Mouse (Mus musculus): ENCODE measurements around the gene Pfkfb4. TPM values are rescaled to one million over a fixed set of nuclear protein-coding genes. Genes with fewer than 3 reads are reported as not detected.

The Pfkfb4 gene
- polyA plus RNA-seq, 1 experiment: 49.4 TPM

DNA sequence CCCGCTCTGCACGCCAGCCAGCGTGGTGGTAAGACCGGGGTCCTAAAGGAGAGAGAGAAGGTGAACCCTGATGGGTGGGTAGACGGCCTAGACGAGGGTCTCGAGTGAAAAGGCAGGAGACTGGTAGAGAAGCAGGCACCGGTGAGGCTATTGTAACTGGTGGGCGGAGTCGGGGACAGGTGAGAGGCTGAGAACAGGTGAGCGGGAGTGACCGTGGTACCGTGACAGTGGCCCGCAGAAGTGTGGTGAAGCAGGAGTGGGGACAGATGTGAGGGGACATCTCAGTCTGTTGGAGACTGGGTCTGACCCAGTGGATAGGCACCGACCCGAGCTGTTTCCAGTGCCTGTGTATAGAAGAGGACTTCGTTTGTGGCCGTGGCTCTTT lies 499 bp downstream of the Pfkfb4 start:
- DNase-seq: no peak
- Histone ChIP-seq H3K4me1 (ENCODE audit: control insufficient read depth, insufficient read depth, low read length) (no peaks in the 10 kb centered on the region; the same call in 1 of the 2 replicates), H3K4me3 (replicated peaks; ENCODE audit: extremely low read depth, low read depth, low read length) (peak overlapping the region; percentile 71)
- 9% methylated on average over 18 of the region's 18 CpGs for WGBS
- TF ChIP-seq POLR2A (IDR thresholded peaks at IDR 0.05; ENCODE audit: borderline replicate concordance, extremely low read depth, low read depth, low read length) (no peak), CTCF (IDR thresholded peaks at IDR 0.05; ENCODE audit: insufficient read depth, low read length) (no peak)

- TF ChIP-seq CTCF (IDR thresholded peaks at IDR 0.05; ENCODE audit: insufficient read depth, low read length): no peak
- no peak; the same call in 1 of the 2 replicates for TF ChIP-seq POLR2A (IDR thresholded peaks at IDR 0.05; ENCODE audit: borderline replicate concordance, extremely low read depth, low read depth, low read length)
- no peak for DNase-seq
- WGBS: 72% methylated on average over 9 of the region's 9 CpGs
- Histone ChIP-seq H3K4me3 (replicated peaks; ENCODE audit: extremely low read depth, low read depth, low read length) (peak overlapping the region; percentile 40), H3K4me1 (ENCODE audit: control insufficient read depth, insufficient read depth, low read length) (no peaks in the 10 kb centered on the region; the same call in 1 of the 2 replicates)
Measured at GRCm38 (mm10) chr9:108992620-108993361, 1.2 kb downstream of the Pfkfb4 start.

- TF ChIP-seq CTCF (IDR thresholded peaks at IDR 0.05; ENCODE audit: insufficient read depth, low read length) (no peak), POLR2A (IDR thresholded peaks at IDR 0.05; ENCODE audit: borderline replicate concordance, extremely low read depth, low read depth, low read length) (no peak)
- no peak for DNase-seq
- 70% methylated on average over 9 of the region's 9 CpGs for WGBS
- no peak overlapping the region for H3K4me3 ChIP-seq (replicated peaks; ENCODE audit: extremely low read depth, low read depth, low read length)
- 0 out of 2 replicates have a peak, but pooled peaks cover 2% of the 10 kb centered on the region for H3K4me1 ChIP-seq (ENCODE audit: control insufficient read depth, insufficient read depth, low read length)
Measured at GRCm38 (mm10) chr9:108996411-108996810, 4.8 kb downstream of the Pfkfb4 start.

DNA sequence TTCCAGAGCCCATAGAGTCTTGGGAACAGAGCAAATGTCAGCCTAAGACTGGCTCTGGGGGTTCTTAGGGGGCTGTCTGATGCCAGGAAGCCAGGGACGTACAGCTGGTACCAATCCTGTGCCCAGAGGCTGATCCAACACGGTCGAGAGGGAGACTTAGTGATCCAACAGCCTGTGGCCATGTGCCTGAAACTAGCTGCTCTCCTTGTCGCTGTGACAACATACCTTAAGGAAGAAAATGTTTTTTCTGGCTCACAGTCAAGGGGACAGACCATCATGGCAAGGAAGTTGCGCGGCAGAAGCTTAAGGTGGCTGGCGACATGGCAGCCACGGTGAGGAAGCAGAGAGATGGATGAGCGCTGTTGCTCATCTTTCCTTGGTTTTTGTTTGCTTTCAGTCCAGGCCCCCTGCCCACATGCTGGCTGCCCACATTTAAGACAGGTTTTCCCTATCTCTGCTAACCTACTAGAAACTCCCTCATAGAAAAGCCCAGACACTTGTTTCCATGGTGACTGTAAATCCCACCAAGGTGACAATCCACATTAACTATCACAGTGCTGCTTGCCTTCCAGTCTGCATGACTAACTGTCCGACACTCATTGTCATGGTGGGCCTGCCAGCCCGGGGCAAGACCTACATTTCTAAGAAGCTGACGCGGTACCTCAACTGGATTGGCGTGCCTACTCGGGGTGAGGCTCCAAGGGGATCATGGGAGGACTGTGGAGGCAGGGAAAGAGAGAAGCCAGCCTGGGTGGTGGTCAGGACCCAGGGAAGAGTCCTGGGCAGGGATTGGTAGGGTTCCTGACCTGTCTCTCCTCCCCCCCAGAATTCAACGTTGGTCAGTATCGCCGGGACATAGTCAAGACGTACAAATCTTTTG lies 6.9 kb downstream of the Pfkfb4 start:
- H3K4me1 ChIP-seq (ENCODE audit: control insufficient read depth, insufficient read depth, low read length): 0 out of 2 replicates have a peak, but pooled peaks cover 2% of the 10 kb centered on the region
- no peak for DNase-seq
- H3K4me3 ChIP-seq (replicated peaks; ENCODE audit: extremely low read depth, low read depth, low read length): no peak overlapping the region
- WGBS: 64% methylated on average over 19 of the region's 19 CpGs
- TF ChIP-seq CTCF (IDR thresholded peaks at IDR 0.05; ENCODE audit: insufficient read depth, low read length): no peak
- TF ChIP-seq POLR2A (IDR thresholded peaks at IDR 0.05; ENCODE audit: borderline replicate concordance, extremely low read depth, low read depth, low read length): no peak

DNA sequence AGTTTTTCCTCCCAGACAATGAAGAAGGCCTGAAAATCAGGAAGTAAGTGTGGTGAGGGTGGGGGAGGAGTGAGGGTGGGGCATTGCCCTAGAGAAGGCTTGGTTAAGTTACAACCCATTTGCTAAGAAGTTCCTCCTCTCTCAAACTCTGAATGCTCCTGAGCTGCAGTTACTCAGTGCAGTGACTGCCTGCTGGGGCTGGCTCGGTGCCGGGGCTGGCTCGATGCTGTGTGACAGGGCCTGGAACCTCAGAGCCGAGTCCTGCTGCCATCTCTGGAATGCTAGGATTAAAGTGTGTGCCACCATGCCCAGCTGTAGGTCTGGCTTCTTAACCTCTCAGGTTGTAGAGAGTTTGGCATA lies 7.6 kb downstream of the Pfkfb4 start:
- DNase-seq: no peak
- 0 out of 2 replicates have a peak, but pooled peaks cover 2% of the 10 kb centered on the region for H3K4me1 ChIP-seq (ENCODE audit: control insufficient read depth, insufficient read depth, low read length)
- WGBS: 58% methylated on average over 4 of the region's 4 CpGs
- H3K4me3 ChIP-seq (replicated peaks; ENCODE audit: extremely low read depth, low read depth, low read length): no peak overlapping the region
- TF ChIP-seq CTCF (IDR thresholded peaks at IDR 0.05; ENCODE audit: insufficient read depth, low read length) (no peak), POLR2A (IDR thresholded peaks at IDR 0.05; ENCODE audit: borderline replicate concordance, extremely low read depth, low read depth, low read length) (no peak)

- Histone ChIP-seq H3K4me3 (replicated peaks; ENCODE audit: extremely low read depth, low read depth, low read length) (no peak overlapping the region), H3K4me1 (ENCODE audit: control insufficient read depth, insufficient read depth, low read length) (0 out of 2 replicates have a peak, but pooled peaks cover 2% of the 10 kb centered on the region)
- WGBS: 8% methylated on average over 3 of the region's 3 CpGs
- TF ChIP-seq CTCF (IDR thresholded peaks at IDR 0.05; ENCODE audit: insufficient read depth, low read length): peak; percentile 96
- TF ChIP-seq POLR2A (IDR thresholded peaks at IDR 0.05; ENCODE audit: borderline replicate concordance, extremely low read depth, low read depth, low read length): no peak
- DNase-seq: peak; percentile 64
Measured at GRCm38 (mm10) chr9:109000726-109001125, 9.1 kb downstream of the Pfkfb4 start.

DNA sequence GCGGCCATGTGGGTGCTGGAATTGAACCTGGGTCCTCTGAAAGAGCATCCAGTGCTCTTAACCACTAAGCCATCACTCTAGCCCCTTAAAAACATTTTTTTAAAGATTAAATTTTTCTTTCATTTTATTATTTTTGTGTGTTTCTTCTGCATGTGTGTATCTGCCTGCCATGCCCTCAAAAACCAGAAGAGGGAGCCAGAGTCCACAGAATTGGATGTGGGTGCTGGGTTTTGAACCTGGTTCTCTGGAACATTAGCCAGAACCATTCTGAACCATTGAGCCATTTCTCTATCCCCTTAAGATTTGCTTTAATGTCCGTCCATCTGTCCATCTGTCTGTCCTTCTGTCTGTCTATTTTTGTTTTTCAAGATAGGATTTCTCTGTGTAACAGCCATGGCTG lies 11.6 kb downstream of the Pfkfb4 start:
- 0 out of 2 replicates have a peak, but pooled peaks cover 2% of the 10 kb centered on the region for H3K4me1 ChIP-seq (ENCODE audit: control insufficient read depth, insufficient read depth, low read length)
- TF ChIP-seq POLR2A (IDR thresholded peaks at IDR 0.05; ENCODE audit: borderline replicate concordance, extremely low read depth, low read depth, low read length) (no peak), CTCF (IDR thresholded peaks at IDR 0.05; ENCODE audit: insufficient read depth, low read length) (peak; percentile 55)
- peak; percentile 29 for DNase-seq
- H3K4me3 ChIP-seq (replicated peaks; ENCODE audit: extremely low read depth, low read depth, low read length): no peak overlapping the region
- WGBS: 66% methylated on average over 2 of the region's 2 CpGs

DNA sequence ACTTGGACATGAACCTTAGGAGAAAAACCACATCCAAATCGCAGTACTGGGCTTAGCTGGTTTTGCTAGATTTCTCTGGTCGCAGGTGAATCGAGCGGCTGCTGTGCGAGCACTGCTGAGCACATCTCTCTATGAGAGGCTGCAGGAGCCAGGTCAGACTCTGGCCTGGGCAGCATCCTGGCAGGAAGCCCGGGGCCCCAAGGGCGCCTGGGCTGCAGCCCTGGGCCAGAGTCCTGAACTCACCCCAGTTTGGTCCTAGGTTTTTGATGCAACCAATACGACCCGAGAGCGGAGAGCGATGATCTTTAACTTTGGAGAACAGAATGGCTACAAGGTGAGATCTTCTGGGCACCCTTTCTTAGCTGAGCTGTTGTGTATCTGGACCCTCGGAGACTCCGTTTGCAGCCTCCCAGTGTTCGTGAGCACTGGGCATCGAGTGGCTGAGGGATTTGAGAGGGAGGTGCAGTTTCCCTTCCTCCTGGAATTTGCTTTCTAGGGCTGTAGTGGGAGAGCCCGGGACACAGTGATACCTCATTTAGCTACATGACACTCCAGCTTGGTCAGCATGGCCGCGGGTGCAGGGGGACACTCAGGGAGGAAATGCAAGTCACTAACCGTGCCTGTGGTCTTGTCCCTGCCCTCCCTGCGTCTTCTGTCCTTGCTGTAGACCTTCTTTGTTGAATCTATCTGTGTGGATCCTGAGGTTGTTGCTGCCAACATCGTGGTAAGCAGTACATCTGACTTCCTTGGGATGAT lies 15.6 kb downstream of the Pfkfb4 start:
- 77% methylated on average over 21 of the region's 21 CpGs for WGBS
- no peak for DNase-seq

GRCm38 (mm10) chr9:109008081-109008480 lies 16.5 kb downstream of the Pfkfb4 start:
- TF ChIP-seq POLR2A (IDR thresholded peaks at IDR 0.05; ENCODE audit: borderline replicate concordance, extremely low read depth, low read depth, low read length) (no peak), CTCF (IDR thresholded peaks at IDR 0.05; ENCODE audit: insufficient read depth, low read length) (no peak)
- WGBS: 92% methylated on average over 9 of the region's 9 CpGs

More for the DNA sequence above, 15.6 kb downstream of the Pfkfb4 start:
- TF ChIP-seq CTCF (IDR thresholded peaks at IDR 0.05; ENCODE audit: insufficient read depth, low read length) (no peak), POLR2A (IDR thresholded peaks at IDR 0.05; ENCODE audit: borderline replicate concordance, extremely low read depth, low read depth, low read length) (no peak)
- H3K4me3 ChIP-seq (replicated peaks; ENCODE audit: extremely low read depth, low read depth, low read length): no peak overlapping the region
- H3K4me1 ChIP-seq (ENCODE audit: control insufficient read depth, insufficient read depth, low read length): no peaks in the 10 kb centered on the region

More at GRCm38 (mm10) chr9:109008081-109008480, 16.5 kb downstream of the Pfkfb4 start:
- Histone ChIP-seq H3K4me1 (ENCODE audit: control insufficient read depth, insufficient read depth, low read length) (no peaks in the 10 kb centered on the region), H3K4me3 (replicated peaks; ENCODE audit: extremely low read depth, low read depth, low read length) (no peak overlapping the region)
- no peak for DNase-seq

Data from lung, adult 2 months (tissue).